Mouse (Mus musculus): ENCODE measurements around the gene Clstn3. TPM values are rescaled to one million over a fixed set of nuclear protein-coding genes. Genes with fewer than 3 reads are reported as not detected.
"Not testable (repeated sequence)": the region's sequence is repeated elsewhere in the genome, so short reads cannot be mapped to it uniquely, and the experiment has no call there.

Clstn3 gene
- polyA plus RNA-seq, 1 experiment from 2014 or later = 12.8 TPM

DNA sequence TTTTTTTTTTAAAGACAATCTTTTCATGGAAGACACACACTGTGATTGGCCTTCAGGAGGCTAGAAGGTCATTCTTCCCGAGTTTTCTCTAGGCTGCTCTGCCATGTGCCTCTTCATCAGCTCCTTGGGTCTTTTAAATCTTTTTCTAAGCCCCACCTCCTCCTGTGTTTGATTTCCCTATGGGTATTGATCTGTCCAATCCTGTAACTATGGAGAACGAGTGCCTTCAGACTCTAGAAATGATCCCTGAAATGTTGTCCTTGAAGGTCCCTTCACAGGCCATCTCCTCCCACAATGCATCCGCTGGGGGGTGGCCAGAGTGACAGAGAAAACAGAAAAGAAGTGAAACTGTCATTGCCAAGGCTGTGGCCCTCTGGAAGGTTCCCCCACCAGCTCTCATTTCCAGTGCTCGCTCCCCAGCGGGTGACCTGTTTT is 12.6 kb upstream of the Clstn3 start:
- Histone ChIP-seq H3K27me3 (no peaks in the 10 kb centered on the region), H3K9ac (no peak overlapping the region), H3K4me2 (replicated peaks) (no peak overlapping the region), H3K36me3 (no peaks in the 10 kb centered on the region), H3K9me3 (no peaks in the 10 kb centered on the region), H3K4me1 (no peaks in the 10 kb centered on the region), H3K27ac (no peak overlapping the region), H3K4me3 (no peak overlapping the region)
- 75% methylated on average over 5 of the region's 5 CpGs for WGBS
- ATAC-seq (ENCODE audit: low FRiP score, low read depth) = no peak

DNA sequence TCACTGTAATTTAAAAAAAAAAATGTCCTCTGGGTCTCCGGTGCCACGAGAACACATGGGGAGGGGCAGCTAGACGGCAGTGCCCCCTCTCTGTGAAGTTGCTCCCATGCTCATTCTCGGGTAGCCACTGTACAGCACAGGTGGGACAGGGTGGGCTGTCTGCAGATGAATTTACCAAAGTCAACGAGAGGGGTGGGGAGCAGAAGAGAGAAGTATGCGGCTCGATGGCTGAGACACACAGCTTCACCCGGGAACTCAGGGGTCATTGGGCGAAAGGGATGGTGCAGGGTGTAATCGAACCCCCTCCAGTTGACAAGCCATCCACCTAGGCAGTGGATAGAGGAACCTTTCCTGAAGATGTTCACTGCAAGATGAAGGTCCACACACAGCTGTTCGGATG is 12.2 kb upstream of the Clstn3 start:
- no peak overlapping the region for H3K9ac ChIP-seq
- H3K4me2 ChIP-seq (replicated peaks) = no peak overlapping the region
- H3K27me3 ChIP-seq = no peaks in the 10 kb centered on the region
- no peaks in the 10 kb centered on the region for H3K36me3 ChIP-seq
- H3K4me1 ChIP-seq = no peaks in the 10 kb centered on the region
- 87% methylated on average over 11 of the region's 11 CpGs for WGBS
- H3K9me3 ChIP-seq = no peaks in the 10 kb centered on the region
- no peak overlapping the region for H3K4me3 ChIP-seq
- ATAC-seq (ENCODE audit: low FRiP score, low read depth) = no peak
- no peak overlapping the region for H3K27ac ChIP-seq

DNA sequence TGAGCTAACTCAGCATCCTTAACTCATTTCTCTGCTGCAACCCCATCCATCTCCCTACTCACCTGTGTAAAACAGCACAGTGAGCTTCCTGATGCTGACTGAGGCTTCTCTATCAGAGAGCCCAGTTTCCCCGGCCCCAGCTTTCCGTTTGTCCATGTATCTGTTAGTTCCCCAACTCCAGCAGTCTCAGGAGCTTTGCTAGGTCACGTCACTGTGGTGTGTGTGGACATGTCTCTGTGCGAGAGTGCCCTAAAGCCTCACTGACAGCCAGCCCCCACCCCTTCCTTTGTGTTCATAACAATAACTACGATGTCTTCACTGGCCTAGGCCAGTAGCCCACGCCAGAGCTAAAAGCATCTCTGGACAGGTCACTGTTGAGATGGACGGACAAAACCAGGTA is 11.6 kb upstream of the Clstn3 start:
- Histone ChIP-seq H3K4me1 (no peaks in the 10 kb centered on the region), H3K4me2 (replicated peaks) (no peak overlapping the region), H3K27me3 (no peaks in the 10 kb centered on the region), H3K27ac (no peak overlapping the region), H3K4me3 (no peak overlapping the region), H3K9ac (no peak overlapping the region), H3K9me3 (no peaks in the 10 kb centered on the region), H3K36me3 (no peaks in the 10 kb centered on the region)
- ATAC-seq (ENCODE audit: low FRiP score, low read depth) = no peak
- 91% methylated on average over 7 of the region's 7 CpGs for WGBS

DNA sequence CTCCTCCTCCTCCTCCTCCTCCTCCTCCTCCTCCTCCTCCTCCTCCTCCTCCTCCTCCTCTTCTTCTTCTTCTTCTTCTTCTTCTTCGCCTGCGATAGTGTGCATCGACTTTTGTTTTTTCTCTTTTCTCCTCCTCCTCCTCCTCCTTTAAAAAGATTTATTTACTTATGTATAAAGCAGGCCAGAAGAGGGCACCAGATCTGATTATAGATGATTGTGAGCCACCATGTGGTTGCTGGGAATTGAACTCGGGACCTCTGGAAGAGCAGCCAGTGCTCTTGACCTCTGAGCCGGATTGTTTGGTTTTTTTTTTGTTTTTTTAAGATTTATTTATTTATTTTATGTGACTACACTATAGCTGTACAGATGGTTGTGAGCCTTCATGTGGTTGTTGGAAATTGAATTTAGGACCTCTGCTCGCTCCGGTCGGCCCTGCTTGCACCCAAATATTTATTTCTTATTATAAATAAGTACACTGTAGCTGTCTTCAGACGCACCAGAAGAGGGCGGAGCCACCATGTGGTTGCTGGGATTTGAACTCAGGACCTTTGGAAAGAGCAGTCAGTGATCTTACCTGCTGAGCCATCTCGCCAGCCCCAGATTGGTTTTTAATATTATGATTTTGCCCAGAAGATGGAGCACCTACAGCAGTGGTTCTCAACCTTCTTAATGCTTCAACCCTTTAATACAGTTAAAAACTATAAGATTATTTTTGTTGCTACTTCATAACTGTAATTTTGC is 10.9 kb upstream of the Clstn3 start:
- H3K4me2 ChIP-seq (replicated peaks); H3K9me3 ChIP-seq; H3K36me3 ChIP-seq; H3K27me3 ChIP-seq; H3K9ac ChIP-seq; H3K27ac ChIP-seq; ATAC-seq (ENCODE audit: low FRiP score, low read depth); H3K4me3 ChIP-seq; H3K4me1 ChIP-seq: not testable (repeated sequence)
- WGBS = 91% methylated on average over 8 of the region's 11 CpGs

DNA sequence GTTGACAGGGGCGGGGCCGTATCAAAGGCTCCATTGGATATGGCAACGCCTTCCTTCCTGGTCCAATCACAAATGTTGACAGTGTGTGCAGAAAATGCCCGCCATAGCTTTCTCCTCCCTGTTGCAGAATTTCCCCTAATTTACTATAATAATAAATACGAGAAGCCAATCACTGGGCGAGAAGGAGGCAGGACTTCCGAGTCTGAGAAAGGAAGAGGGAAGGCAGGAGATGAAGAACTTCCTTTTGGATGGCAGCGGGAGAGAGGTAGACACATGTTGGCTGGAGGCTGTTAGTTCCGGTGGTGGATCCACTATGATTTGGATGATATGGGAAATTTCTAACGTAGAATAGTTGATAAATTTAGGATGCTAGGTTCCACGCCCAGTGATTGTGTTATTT is 10.0 kb upstream of the Clstn3 start:
- Histone ChIP-seq H3K27me3 (no peaks in the 10 kb centered on the region), H3K9me3 (no peaks in the 10 kb centered on the region)
- 80% methylated on average over 11 of the region's 11 CpGs for WGBS

DNA sequence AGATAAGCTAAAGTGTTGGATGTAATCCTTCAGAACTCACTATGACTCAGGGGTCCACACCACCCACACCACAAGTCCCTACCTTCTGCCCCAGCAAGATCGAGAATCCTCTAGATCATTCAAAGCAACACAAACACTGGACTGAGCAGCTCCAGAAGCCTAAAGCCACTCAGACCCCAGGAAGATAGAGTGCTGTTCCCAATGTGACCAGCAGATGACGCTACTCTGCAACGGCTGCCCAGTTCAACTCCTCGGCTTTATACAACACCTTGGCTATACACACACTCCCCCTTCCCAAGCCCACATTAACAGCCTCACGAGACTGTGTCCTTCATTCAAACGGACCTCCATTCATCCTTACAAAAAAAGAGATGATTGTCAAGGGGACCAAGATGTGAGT is 8.2 kb upstream of the Clstn3 start:
- H3K36me3 ChIP-seq = no peaks in the 10 kb centered on the region
- H3K27ac ChIP-seq = no peak overlapping the region
- no peak overlapping the region for H3K4me3 ChIP-seq
- H3K4me2 ChIP-seq (replicated peaks) = no peak overlapping the region
- no peak for ATAC-seq (ENCODE audit: low FRiP score, low read depth)
- no peaks in the 10 kb centered on the region for H3K27me3 ChIP-seq
- H3K9me3 ChIP-seq = no peaks in the 10 kb centered on the region
- H3K9ac ChIP-seq = no peak overlapping the region
- H3K4me1 ChIP-seq = no peaks in the 10 kb centered on the region
- 39% methylated on average over 6 of the region's 6 CpGs for WGBS

More for the DNA sequence above, 10.0 kb upstream of the Clstn3 start:
- no peaks in the 10 kb centered on the region for H3K36me3 ChIP-seq
- no peak overlapping the region for H3K9ac ChIP-seq
- no peak for ATAC-seq (ENCODE audit: low FRiP score, low read depth)
- H3K4me1 ChIP-seq = no peaks in the 10 kb centered on the region
- H3K27ac ChIP-seq = no peak overlapping the region
- H3K4me3 ChIP-seq = no peak overlapping the region
- no peak overlapping the region for H3K4me2 ChIP-seq (replicated peaks)

DNA sequence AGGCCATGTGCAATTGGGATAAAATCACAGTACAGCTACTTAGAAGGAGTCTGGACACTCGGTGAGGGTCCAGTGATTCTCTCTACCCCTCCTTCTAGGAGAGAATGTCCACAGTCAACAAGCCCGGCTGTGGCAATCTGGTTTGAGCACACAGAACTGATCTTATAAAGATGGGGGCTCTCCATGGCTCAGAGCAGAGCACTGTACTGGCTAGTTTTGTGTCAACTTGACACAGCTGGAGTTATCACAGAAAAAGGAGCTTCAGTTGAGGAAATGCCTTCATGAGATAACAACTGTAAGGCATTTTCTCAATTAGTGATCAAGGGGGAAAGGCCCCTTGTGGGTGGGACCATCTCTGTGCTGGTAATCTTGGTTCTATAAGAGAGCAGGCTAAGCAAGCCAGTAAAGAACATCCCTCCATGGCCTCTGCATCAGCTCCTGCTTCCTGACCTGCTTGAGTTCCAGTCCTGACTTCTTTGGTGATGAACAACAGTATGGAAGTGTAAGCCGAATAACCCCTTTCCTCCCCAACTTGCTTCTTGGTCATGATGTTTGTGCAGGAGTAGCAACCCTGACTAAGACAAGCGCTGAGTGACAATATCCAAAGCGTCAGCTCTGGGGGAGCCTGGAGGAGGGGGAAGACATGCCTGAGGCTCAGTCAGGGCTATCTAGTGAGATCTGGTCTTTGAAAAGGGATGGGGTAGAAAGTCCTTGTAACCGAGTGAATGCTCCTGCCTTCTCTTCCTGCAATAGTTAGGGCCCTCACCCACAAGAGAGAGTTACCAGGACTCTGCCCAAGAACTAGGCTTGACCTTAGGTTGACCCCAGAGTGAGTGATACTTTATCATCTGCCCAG is 7.4 kb upstream of the Clstn3 start:
- ATAC-seq (ENCODE audit: low FRiP score, low read depth); H3K4me3 ChIP-seq; H3K4me2 ChIP-seq (replicated peaks); H3K27me3 ChIP-seq; H3K9ac ChIP-seq; H3K27ac ChIP-seq; H3K4me1 ChIP-seq; H3K36me3 ChIP-seq; H3K9me3 ChIP-seq: not testable (repeated sequence)
- WGBS = 78% methylated on average over 6 of the region's 6 CpGs

DNA sequence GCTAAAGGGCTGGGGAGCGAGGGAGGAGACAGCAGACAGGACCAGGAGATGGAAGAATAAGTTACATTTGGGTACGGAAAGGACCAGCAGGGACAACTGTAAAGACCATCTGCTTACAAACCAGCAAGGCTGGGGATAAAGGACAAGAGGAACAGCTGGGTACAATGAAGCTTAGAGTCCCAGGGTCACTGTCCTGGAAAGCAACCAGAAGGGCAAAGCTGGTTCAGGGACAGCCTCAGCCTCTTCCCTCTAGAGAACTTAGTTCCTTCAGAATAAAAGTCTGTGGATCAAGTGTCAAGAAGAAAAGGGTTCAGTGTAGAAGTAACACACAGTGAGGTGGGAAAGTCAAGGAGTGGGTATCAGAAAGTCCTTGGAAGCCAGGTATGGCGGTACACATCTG is 6.5 kb upstream of the Clstn3 start:
- Histone ChIP-seq H3K9me3 (no peaks in the 10 kb centered on the region), H3K4me3 (no peak overlapping the region), H3K27ac (no peak overlapping the region), H3K36me3 (no peaks in the 10 kb centered on the region), H3K4me2 (replicated peaks) (no peak overlapping the region), H3K4me1 (no peaks in the 10 kb centered on the region), H3K9ac (no peak overlapping the region), H3K27me3 (no peaks in the 10 kb centered on the region)
- 90% methylated on average over 3 of the region's 3 CpGs for WGBS
- no peak for ATAC-seq (ENCODE audit: low FRiP score, low read depth)

DNA sequence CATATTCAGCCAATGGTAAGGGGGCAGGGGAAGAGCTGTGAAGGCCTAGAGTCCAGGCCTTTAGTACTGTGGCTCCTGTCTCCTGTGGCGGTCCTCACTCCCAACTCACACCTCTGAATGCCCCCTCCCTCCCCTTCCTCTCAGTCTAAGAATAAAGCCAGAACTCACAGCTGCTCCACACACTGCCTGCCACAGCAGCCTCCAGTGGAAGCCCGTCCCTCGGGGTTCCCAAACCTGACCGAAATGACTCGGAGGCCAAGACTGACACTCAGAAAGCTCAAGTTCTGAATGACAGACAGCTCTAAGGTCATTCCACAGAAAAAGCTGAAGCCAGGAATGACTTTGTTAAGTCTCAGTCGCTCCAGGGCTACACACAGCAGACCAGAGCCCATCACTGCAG is 1.1 kb upstream of the Clstn3 start:
- H3K9ac ChIP-seq = no peak overlapping the region
- ATAC-seq (ENCODE audit: low FRiP score, low read depth) = no peak
- 0 out of 2 replicates have a peak, but pooled peaks cover 5% of the 10 kb centered on the region for H3K27me3 ChIP-seq
- no peak overlapping the region for H3K27ac ChIP-seq
- WGBS = 61% methylated on average over 6 of the region's 6 CpGs
- peak overlapping the region; percentile 80 for H3K4me2 ChIP-seq (replicated peaks)
- no peaks in the 10 kb centered on the region for H3K9me3 ChIP-seq
- no peak overlapping the region for H3K4me3 ChIP-seq
- peaks cover 5% of the 10 kb centered on the region; the same call in 1 of the 2 replicates for H3K36me3 ChIP-seq
- peaks cover 16% of the 10 kb centered on the region for H3K4me1 ChIP-seq

DNA sequence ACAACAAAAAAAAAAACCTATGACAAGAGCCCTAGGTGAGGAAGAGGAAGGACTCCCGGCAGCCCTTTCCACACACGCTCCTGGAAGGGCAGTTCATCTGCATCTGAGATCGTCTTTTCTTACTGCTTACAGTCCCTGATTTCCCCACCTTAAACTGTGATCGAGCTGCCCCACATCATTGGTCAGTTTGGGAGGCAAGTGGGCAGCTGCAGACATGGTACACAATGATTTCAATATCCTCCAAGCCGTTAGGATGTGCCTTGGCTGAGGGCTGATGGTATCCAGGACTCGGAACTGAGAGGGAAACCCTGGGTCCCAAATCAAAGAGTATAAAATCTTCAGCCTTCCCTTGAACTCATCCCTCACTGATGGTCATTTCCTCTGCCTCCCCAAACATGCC is 705 bp upstream of the Clstn3 start:
- Histone ChIP-seq H3K4me1 (peaks cover 16% of the 10 kb centered on the region), H3K4me3 (peak overlapping the region; percentile 49), H3K36me3 (peaks cover 5% of the 10 kb centered on the region; the same call in 1 of the 2 replicates), H3K9ac (peak overlapping the region; percentile 65), H3K27ac (no peak overlapping the region), H3K27me3 (0 out of 2 replicates have a peak, but pooled peaks cover 5% of the 10 kb centered on the region), H3K9me3 (no peaks in the 10 kb centered on the region), H3K4me2 (replicated peaks) (peak overlapping the region; percentile 80)
- ATAC-seq (ENCODE audit: low FRiP score, low read depth) = no peak
- 34% methylated on average over 6 of the region's 6 CpGs for WGBS

DNA sequence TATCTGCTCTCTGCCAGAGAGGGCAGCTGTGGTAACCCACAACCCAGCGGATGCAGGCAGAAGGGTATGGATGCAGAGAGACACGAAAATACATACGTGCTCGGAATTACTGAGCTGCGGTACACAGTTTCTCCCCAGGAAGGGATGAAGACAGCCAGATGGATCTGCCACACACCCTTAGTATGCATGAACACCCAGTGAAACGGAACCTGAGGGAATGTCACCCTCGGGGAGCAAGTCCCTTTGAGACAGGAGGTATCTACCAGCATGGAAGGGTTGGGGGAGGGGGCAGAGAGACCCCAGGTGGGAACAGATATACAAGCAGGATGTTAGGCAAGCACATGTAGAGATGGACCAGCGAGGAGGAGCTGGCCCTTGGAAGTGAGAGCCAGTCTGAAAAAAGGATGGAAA is 708 bp downstream of the Clstn3 start:
- Histone ChIP-seq H3K9ac (peak overlapping the region; percentile 65; the same call in 1 of the 2 replicates), H3K27me3 (0 out of 2 replicates have a peak, but pooled peaks cover 5% of the 10 kb centered on the region), H3K36me3 (peaks cover 5% of the 10 kb centered on the region; the same call in 1 of the 2 replicates), H3K4me2 (replicated peaks) (peak overlapping the region; percentile 80), H3K27ac (no peak overlapping the region), H3K9me3 (no peaks in the 10 kb centered on the region), H3K4me3 (peak overlapping the region; percentile 49), H3K4me1 (peaks cover 16% of the 10 kb centered on the region)
- 24% methylated on average over 8 of the region's 8 CpGs for WGBS
- ATAC-seq (ENCODE audit: low FRiP score, low read depth) = 0 out of 2 replicates have a peak, but pooled peaks have one; percentile 13

DNA sequence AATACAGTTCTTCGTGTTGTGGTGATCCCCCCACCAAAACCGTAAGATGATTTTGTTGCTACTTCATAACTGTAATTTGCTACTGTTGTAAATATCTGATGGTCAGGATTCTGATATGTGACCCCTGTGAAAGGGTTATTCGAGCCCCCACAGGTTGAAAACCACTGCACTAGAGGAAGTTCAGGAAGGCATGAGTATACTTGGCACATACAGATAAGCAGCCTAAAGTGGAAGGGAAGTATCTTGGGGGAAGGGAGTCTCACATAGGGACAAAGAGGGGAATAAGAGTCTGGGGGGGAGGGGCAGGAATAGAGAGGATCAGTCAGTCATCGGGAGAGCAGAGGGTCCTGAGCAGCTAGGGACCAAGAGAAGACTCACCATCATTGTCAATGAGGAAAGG is 5.2 kb downstream of the Clstn3 start:
- H3K9ac ChIP-seq = no peak overlapping the region
- no peaks in the 10 kb centered on the region for H3K9me3 ChIP-seq
- H3K4me1 ChIP-seq = peaks cover 5% of the 10 kb centered on the region
- H3K4me3 ChIP-seq = no peak overlapping the region
- no peak overlapping the region for H3K27ac ChIP-seq
- H3K4me2 ChIP-seq (replicated peaks) = no peak overlapping the region
- ATAC-seq (ENCODE audit: low FRiP score, low read depth) = no peak
- H3K36me3 ChIP-seq = peaks cover 5% of the 10 kb centered on the region; the same call in 1 of the 2 replicates
- H3K27me3 ChIP-seq = 0 out of 2 replicates have a peak, but pooled peaks cover 5% of the 10 kb centered on the region
- 88% methylated on average over 4 of the region's 4 CpGs for WGBS
